Comparison of ENCODE assay signal across 17 mouse cellular contexts in the genomic region with DNA sequence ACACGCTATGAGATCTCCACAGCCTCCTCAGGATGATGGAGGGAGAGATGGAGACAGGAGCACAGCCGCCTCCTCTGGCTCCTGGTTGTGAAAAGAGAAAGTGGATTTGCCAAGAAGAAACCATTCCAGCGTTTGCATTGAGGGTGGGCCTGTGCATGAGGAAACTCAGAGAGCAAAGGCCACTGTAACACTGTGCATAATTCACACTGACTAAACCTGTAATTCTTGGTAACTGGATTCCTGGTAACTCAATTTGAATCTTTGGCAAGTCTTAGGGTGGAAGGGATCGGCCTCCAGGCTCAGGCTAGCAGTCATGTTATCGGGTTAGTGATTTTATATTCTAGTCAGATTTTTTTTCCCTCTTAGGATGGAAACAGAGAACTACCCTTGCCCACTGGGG. TPM values are rescaled to one million over a fixed set of nuclear protein-coding genes. Genes with fewer than 3 reads are reported as not detected.
"Had no signal": no experiment of that assay in that cellular context is flagged by ENCODE, and none has a peak within 500 bp of the region (broad histone marks: within the 10 kb centered on the region; RNA-seq: fewer than 3 reads in every experiment).

No protein-coding gene starts in this region.

- H3K4me1 ChIP-seq: megakaryocyte, embryonic 14.5 days; midbrain, embryonic 15.5 days; neural tube, embryonic 12.5 days had no signal

- DNase-seq: layer of hippocampus, adult 9-11 months; layer of hippocampus, postnatal 36 days; lung, embryonic 14.5 days; lung, postnatal 10 days; lung, postnatal 4 days; right cerebral cortex, postnatal 4 days; spleen, adult 18-20 months; thymus, postnatal 36 days had no signal

- H3K4me3 ChIP-seq: limb, embryonic 15.5 days; liver, embryonic 15.5 days; megakaryocyte, embryonic 14.5 days; midbrain, embryonic 15.5 days; neural tube, embryonic 12.5 days had no signal

- H3K36me3 ChIP-seq: limb, embryonic 15.5 days; liver, embryonic 15.5 days; midbrain, embryonic 15.5 days; neural tube, embryonic 12.5 days had no signal

- H3K9me3 ChIP-seq: limb, embryonic 15.5 days; liver, embryonic 15.5 days; midbrain, embryonic 15.5 days; neural tube, embryonic 12.5 days had no signal

- H3K27ac ChIP-seq: kidney, postnatal 0 days; limb, embryonic 15.5 days; liver, embryonic 15.5 days; midbrain, embryonic 15.5 days; neural tube, embryonic 12.5 days had no signal

- H3K4me2 ChIP-seq: limb, embryonic 15.5 days; liver, embryonic 15.5 days; lung, embryonic 14.5 days; midbrain, embryonic 11.5 days; midbrain, embryonic 15.5 days; neural tube, embryonic 12.5 days had no signal

- H3K27me3 ChIP-seq: limb, embryonic 15.5 days; liver, embryonic 15.5 days; midbrain, embryonic 15.5 days; neural tube, embryonic 12.5 days had no signal

- H3K9ac ChIP-seq: limb, embryonic 15.5 days; liver, embryonic 15.5 days; lung, embryonic 14.5 days; midbrain, embryonic 15.5 days; neural tube, embryonic 12.5 days had no signal

- ATAC-seq: midbrain, embryonic 15.5 days had no signal

RNA-seq across cellular contexts. Expression of a gene that starts 17.4 kb away (rescaled TPM):
- total RNA-seq: monocyte, adult 5-6 weeks; neutrophil, adult 5-6 weeks had no signal
